Mouse (Mus musculus): ENCODE results near the gene Mettl7a2.

DNA sequence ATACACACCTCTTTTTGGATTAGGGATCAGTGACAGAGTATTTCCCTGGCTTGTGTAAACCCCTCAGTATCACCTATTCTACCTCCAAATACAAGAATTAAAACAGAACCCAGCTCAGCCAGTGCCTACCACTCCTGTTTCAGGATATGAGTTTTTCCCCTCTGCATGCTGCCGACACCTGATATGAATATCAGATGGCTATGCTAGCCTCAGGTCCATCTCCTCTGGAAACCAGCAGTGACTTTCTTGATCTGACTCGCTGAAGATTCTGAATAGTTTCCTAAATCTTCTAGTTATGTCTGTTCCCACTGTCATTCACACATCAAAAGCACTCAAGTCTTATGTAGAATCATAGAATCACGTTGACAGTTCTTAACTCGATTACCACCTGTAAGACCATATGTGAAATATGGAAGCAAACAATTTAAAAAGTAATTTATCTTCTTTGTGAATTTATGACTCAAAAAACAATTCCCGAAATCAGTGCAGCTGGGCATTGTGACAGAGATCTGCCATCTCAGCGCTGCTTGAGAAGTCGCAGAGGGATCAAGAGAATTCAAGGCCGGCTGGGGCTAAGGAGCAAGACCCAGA lies 49.5 kb upstream of the Mettl7a2 start:
- TF ChIP-seq CTCF (IDR thresholded peaks at IDR 0.05; ENCODE audit: low read depth, low read length) (no peak), TAL1 (conservative IDR thresholded peaks at IDR 0.05; ENCODE audit: low read depth, low read length) (no peak)

Data from G1E (cell line).